Mouse (Mus musculus) embryo, embryonic 11 days (tissue): ENCODE results near the gene Spsb4.

ENCODE experiments used
- DNase-seq: peaks from one replicate; pipeline ENCODE4 v3.0.0-alpha.2; 2015

Gene Spsb4

GRCm38 (mm10) chr9:97018677-97019147, at the start of gene Spsb4:
TSS of gene Spsb4 (minus strand) at chr9:97018843.
- peak; percentile 96 for DNase-seq

- no peak for DNase-seq
Measured at GRCm38 (mm10) chr9:97067761-97068160, 49.1 kb upstream of the Spsb4 start.

GRCm38 (mm10) chr9:97065885-97066284, 47.2 kb upstream of the Spsb4 start:
- DNase-seq: peak; percentile 33

GRCm38 (mm10) chr9:97065216-97065615, 46.6 kb upstream of the Spsb4 start:
- DNase-seq: no peak

- no peak for DNase-seq
Measured at GRCm38 (mm10) chr9:97064161-97064560, 45.5 kb upstream of the Spsb4 start.

- no peak for DNase-seq
Measured at GRCm38 (mm10) chr9:97061696-97062095, 43.1 kb upstream of the Spsb4 start.

GRCm38 (mm10) chr9:97056541-97057338, 38.1 kb upstream of the Spsb4 start:
- peak; percentile 45 for DNase-seq

GRCm38 (mm10) chr9:97055906-97056305, 37.3 kb upstream of the Spsb4 start:
- DNase-seq: peak; percentile 51

- DNase-seq: peak; percentile 82
Measured at GRCm38 (mm10) chr9:97051176-97051575, 32.5 kb upstream of the Spsb4 start.

- DNase-seq: no peak
Measured at GRCm38 (mm10) chr9:97046240-97046639, 27.6 kb upstream of the Spsb4 start.

GRCm38 (mm10) chr9:97041633-97042032, 23.0 kb upstream of the Spsb4 start:
- no peak for DNase-seq

GRCm38 (mm10) chr9:97038010-97038409, 19.4 kb upstream of the Spsb4 start:
- DNase-seq: no peak

GRCm38 (mm10) chr9:97036656-97037055, 18.0 kb upstream of the Spsb4 start:
- DNase-seq: no peak

GRCm38 (mm10) chr9:97027361-97027760, 8.7 kb upstream of the Spsb4 start:
- DNase-seq: no peak

GRCm38 (mm10) chr9:97026006-97026405, 7.4 kb upstream of the Spsb4 start:
- DNase-seq: no peak

- no peak for DNase-seq
Measured at GRCm38 (mm10) chr9:97024451-97024850, 5.8 kb upstream of the Spsb4 start.

- DNase-seq: no peak
Measured at GRCm38 (mm10) chr9:97022948-97023347, 4.3 kb upstream of the Spsb4 start.

- no peak for DNase-seq
Measured at GRCm38 (mm10) chr9:97022371-97022770, 3.7 kb upstream of the Spsb4 start.

GRCm38 (mm10) chr9:97020152-97020551, 1.5 kb upstream of the Spsb4 start:
- DNase-seq: no peak

- DNase-seq: no peak
Measured at GRCm38 (mm10) chr9:97019686-97020085, 1.0 kb upstream of the Spsb4 start.

- peak; percentile 73 for DNase-seq
Measured at GRCm38 (mm10) chr9:97019231-97019630, 588 bp upstream of the Spsb4 start.

- DNase-seq: peak; percentile 91
Measured at GRCm38 (mm10) chr9:97017811-97018641, 617 bp downstream of the Spsb4 start.

- peak; percentile 67 for DNase-seq
Measured at GRCm38 (mm10) chr9:97017121-97017810, 1.4 kb downstream of the Spsb4 start.
